Mouse (Mus musculus): ENCODE measurements around the gene Rora. TPM values are rescaled to one million over a fixed set of nuclear protein-coding genes. Genes with fewer than 3 reads are reported as not detected.
A peak's percentile ranks its signal among the peaks of the same experiment; 100 is the strongest.

Rora gene
- polyA plus RNA-seq, 2 experiments: 4.5 to 10.1 TPM

DNA sequence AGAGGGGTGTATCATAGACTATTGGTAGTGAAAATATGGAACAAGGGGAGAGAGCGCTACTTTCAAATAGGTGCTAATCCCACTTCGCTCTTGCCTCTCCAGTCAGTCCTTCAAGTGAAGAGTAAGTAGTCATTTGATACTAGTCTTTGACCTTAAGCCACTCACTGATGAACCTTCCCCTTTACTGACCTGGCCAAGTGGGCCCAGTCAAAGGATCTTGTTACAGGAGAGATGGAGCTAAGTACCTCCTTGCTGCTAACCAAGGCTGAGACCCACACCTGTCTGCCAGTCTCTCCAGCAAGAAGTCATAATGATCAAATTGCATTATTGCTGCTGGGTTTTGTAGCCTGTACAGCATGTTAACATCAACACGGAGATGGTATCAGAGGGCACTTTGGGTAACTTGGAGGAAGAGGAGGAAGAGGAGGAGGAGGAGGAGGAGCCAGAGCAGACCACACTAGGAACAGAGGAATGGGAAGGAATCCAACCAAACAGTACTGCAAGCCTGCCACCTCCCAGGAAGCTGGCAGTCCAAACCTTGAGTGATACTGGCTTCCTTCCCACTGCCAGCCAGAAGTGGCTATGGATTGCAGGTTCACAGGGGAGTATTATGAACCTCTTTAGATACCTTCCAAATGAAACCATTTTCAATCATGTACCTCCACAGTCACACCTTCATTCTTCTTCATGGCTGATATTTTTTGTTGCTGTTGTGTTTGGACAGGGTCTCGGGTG is 261.1 kb downstream of the Rora start:
- no peak for DNase-seq (ENCODE audit: low spot score)
- Histone ChIP-seq H3K36me3 (ENCODE audit: control insufficient read depth, insufficient read depth, low read length) (no peaks in the 10 kb centered on the region), H3K4me3 (replicated peaks; ENCODE audit: low read length) (no peak overlapping the region), H3K4me1 (ENCODE audit: control insufficient read depth, insufficient read depth, low read length) (no peaks in the 10 kb centered on the region; the same call in none of the 2 replicates), H3K27me3 (ENCODE audit: control insufficient read depth, insufficient read depth, low read length) (no peaks in the 10 kb centered on the region), H3K9me3 (ENCODE audit: control insufficient read depth, low read length) (no peaks in the 10 kb centered on the region), H3K9ac (ENCODE audit: low read depth, low read length, severe bottlenecking) (no peak overlapping the region), H3K4me2 (replicated peaks; ENCODE audit: low read depth, low read length, severe bottlenecking) (no peak overlapping the region), H3K27ac (replicated peaks; ENCODE audit: low read depth, low read length) (no peak overlapping the region)
- WGBS: 83% methylated on average over 4 of the region's 4 CpGs
- ATAC-seq (ENCODE audit: low FRiP score, low read depth): no peak
- TF ChIP-seq POLR2A (IDR thresholded peaks at IDR 0.05; ENCODE audit: borderline replicate concordance, extremely low read depth, insufficient read depth, insufficient read length): no peak

DNA sequence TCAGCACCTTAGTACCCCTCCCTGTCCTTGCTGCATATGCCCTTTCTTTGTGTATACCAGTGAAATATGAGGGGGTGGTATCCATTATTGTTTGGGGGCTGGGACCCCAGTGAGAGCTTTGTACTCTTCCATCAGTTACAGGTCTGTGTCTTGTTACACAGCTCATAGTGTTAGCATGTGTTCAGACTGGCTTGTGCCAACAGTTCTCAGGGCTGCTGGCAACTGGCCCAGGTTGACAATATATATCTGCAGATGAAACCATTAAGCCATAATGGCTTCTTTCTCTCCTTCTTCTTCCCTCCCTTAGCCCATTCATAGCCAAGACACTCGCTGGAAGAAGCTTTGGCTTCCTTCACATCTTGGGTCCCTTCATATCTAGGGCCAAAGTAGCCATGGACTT is 263.2 kb downstream of the Rora start:
- no peak overlapping the region for H3K4me3 ChIP-seq (replicated peaks; ENCODE audit: low read length)
- H3K4me2 ChIP-seq (replicated peaks; ENCODE audit: low read depth, low read length, severe bottlenecking): no peak overlapping the region
- no peaks in the 10 kb centered on the region for H3K36me3 ChIP-seq (ENCODE audit: control insufficient read depth, insufficient read depth, low read length)
- H3K27ac ChIP-seq (replicated peaks; ENCODE audit: low read depth, low read length): no peak overlapping the region
- TF ChIP-seq POLR2A (IDR thresholded peaks at IDR 0.05; ENCODE audit: borderline replicate concordance, extremely low read depth, insufficient read depth, insufficient read length): no peak
- peak; percentile 44 for DNase-seq (ENCODE audit: low spot score)
- no peak overlapping the region for H3K9ac ChIP-seq (ENCODE audit: low read depth, low read length, severe bottlenecking)
- WGBS: 58% methylated on average over 1 of the region's 1 CpGs
- H3K27me3 ChIP-seq (ENCODE audit: control insufficient read depth, insufficient read depth, low read length): no peaks in the 10 kb centered on the region
- ATAC-seq (ENCODE audit: low FRiP score, low read depth): no peak
- no peaks in the 10 kb centered on the region for H3K9me3 ChIP-seq (ENCODE audit: control insufficient read depth, low read length)
- H3K4me1 ChIP-seq (ENCODE audit: control insufficient read depth, insufficient read depth, low read length): no peaks in the 10 kb centered on the region; the same call in none of the 2 replicates

DNA sequence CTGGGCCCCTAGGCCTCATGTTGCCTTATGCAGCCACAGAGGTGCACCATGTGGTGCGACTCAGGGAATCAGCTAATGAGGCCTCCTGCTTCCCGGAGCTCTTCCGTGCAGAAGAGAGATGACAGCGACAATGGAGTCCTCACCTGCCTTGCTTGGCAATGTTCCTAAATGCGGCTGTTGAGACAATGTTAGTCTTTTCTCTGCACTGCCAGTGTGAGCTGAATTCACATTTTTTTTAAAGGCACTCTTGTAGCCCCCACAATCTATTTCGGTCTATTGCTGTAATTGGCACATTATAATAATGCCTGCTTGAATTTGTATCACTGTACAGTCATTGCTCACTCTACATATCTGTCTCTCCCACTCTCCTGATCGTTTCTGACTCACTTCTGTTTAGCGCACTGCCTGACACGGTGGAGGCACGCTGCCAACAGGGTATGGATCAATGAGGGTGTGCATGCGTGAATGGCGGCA is 269.6 kb downstream of the Rora start:
- Histone ChIP-seq H3K27me3 (ENCODE audit: control insufficient read depth, insufficient read depth, low read length) (no peaks in the 10 kb centered on the region), H3K27ac (replicated peaks; ENCODE audit: low read depth, low read length) (no peak overlapping the region), H3K4me1 (ENCODE audit: control insufficient read depth, insufficient read depth, low read length) (no peaks in the 10 kb centered on the region), H3K9me3 (ENCODE audit: control insufficient read depth, low read length) (no peaks in the 10 kb centered on the region), H3K9ac (ENCODE audit: low read depth, low read length, severe bottlenecking) (no peak overlapping the region), H3K4me2 (replicated peaks; ENCODE audit: low read depth, low read length, severe bottlenecking) (no peak overlapping the region), H3K4me3 (replicated peaks; ENCODE audit: low read length) (no peak overlapping the region), H3K36me3 (ENCODE audit: control insufficient read depth, insufficient read depth, low read length) (no peaks in the 10 kb centered on the region)
- ATAC-seq (ENCODE audit: low FRiP score, low read depth): no peak
- 88% methylated on average over 12 of the region's 12 CpGs for WGBS
- no peak for TF ChIP-seq POLR2A (IDR thresholded peaks at IDR 0.05; ENCODE audit: borderline replicate concordance, extremely low read depth, insufficient read depth, insufficient read length)
- DNase-seq (ENCODE audit: low spot score): no peak

DNA sequence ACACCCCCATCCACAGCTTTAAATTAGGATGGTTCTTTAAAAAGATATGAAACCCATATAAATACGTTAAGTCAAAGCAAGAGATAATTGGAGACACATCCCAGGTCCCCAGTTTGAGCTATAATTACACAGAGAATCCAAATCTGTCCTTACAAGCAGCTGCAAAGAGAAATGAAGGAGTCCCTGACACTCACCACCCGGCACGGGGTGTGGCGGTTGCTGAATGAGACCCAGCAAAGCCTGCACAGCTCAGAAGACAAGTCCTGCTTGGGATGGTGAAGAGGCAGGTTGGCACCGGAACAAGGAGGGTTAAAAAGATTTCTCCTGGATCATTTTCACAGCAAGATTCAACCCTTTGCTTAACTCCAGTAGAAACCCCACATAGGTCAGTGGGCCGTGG is 272.8 kb downstream of the Rora start:
- H3K36me3 ChIP-seq (ENCODE audit: control insufficient read depth, insufficient read depth, low read length): no peaks in the 10 kb centered on the region
- no peaks in the 10 kb centered on the region for H3K9me3 ChIP-seq (ENCODE audit: control insufficient read depth, low read length)
- no peak overlapping the region for H3K4me3 ChIP-seq (replicated peaks; ENCODE audit: low read length)
- H3K27ac ChIP-seq (replicated peaks; ENCODE audit: low read depth, low read length): no peak overlapping the region
- no peak for ATAC-seq (ENCODE audit: low FRiP score, low read depth)
- no peaks in the 10 kb centered on the region for H3K27me3 ChIP-seq (ENCODE audit: control insufficient read depth, insufficient read depth, low read length)
- H3K9ac ChIP-seq (ENCODE audit: low read depth, low read length, severe bottlenecking): no peak overlapping the region
- H3K4me1 ChIP-seq (ENCODE audit: control insufficient read depth, insufficient read depth, low read length): peaks cover 5% of the 10 kb centered on the region; the same call in 1 of the 2 replicates
- TF ChIP-seq POLR2A (IDR thresholded peaks at IDR 0.05; ENCODE audit: borderline replicate concordance, extremely low read depth, insufficient read depth, insufficient read length): no peak
- WGBS: 93% methylated on average over 6 of the region's 6 CpGs
- H3K4me2 ChIP-seq (replicated peaks; ENCODE audit: low read depth, low read length, severe bottlenecking): no peak overlapping the region
- no peak for DNase-seq (ENCODE audit: low spot score)

GRCm38 (mm10) chr9:68933159-68933558 is 279.6 kb downstream of the Rora start:
- 67% methylated on average over 3 of the region's 3 CpGs for WGBS
- H3K27ac ChIP-seq (replicated peaks; ENCODE audit: low read depth, low read length): no peak overlapping the region
- no peaks in the 10 kb centered on the region for H3K27me3 ChIP-seq (ENCODE audit: control insufficient read depth, insufficient read depth, low read length)
- H3K4me3 ChIP-seq (replicated peaks; ENCODE audit: low read length): no peak overlapping the region
- ATAC-seq (ENCODE audit: low FRiP score, low read depth) (no peak), DNase-seq (ENCODE audit: low spot score) (no peak)
- H3K9me3 ChIP-seq (ENCODE audit: control insufficient read depth, low read length): no peaks in the 10 kb centered on the region
- H3K9ac ChIP-seq (ENCODE audit: low read depth, low read length, severe bottlenecking): no peak overlapping the region
- no peak for TF ChIP-seq POLR2A (IDR thresholded peaks at IDR 0.05; ENCODE audit: borderline replicate concordance, extremely low read depth, insufficient read depth, insufficient read length)
- H3K4me1 ChIP-seq (ENCODE audit: control insufficient read depth, insufficient read depth, low read length): peaks cover 5% of the 10 kb centered on the region; the same call in 1 of the 2 replicates
- no peak overlapping the region for H3K4me2 ChIP-seq (replicated peaks; ENCODE audit: low read depth, low read length, severe bottlenecking)
- no peaks in the 10 kb centered on the region for H3K36me3 ChIP-seq (ENCODE audit: control insufficient read depth, insufficient read depth, low read length)
